Mouse (Mus musculus): ENCODE results near the gene Ifitm3. TPM values are rescaled to one million over a fixed set of nuclear protein-coding genes. Genes with fewer than 3 reads are reported as not detected.
"Not testable (repeated sequence)": the region's sequence is repeated elsewhere in the genome, so short reads cannot be mapped to it uniquely, and the experiment has no call there.

Ifitm3 gene
- total RNA-seq, 2 experiments from 2014 or later = 6.9 to 13.0 TPM

- no peak for DNase-seq (ENCODE audit: low spot score in 2 of 2)
These were observed 4.1 kb downstream of the Ifitm3 start for GRCm38 (mm10) chr7:141006446-141006845.

- no peak for DNase-seq (ENCODE audit: low spot score in 2 of 2)
These were observed 7.1 kb downstream of the Ifitm3 start for GRCm38 (mm10) chr7:141003248-141004010.

- no peak for DNase-seq (ENCODE audit: low spot score in 2 of 2)
These were observed 9.5 kb downstream of the Ifitm3 start for GRCm38 (mm10) chr7:141000881-141001708.

- DNase-seq (ENCODE audit: low spot score in 2 of 2) = no peak
These were observed 11.5 kb downstream of the Ifitm3 start for GRCm38 (mm10) chr7:140998853-140999700.

GRCm38 (mm10) chr7:140997817-140998216 is 12.8 kb downstream of the Ifitm3 start:
- no peak for DNase-seq (ENCODE audit: low spot score in 2 of 2)

GRCm38 (mm10) chr7:140991117-140991689 is 19.4 kb downstream of the Ifitm3 start:
- DNase-seq (ENCODE audit: low spot score in 2 of 2) = no peak

- no peak for DNase-seq (ENCODE audit: low spot score in 2 of 2)
These were observed 19.9 kb downstream of the Ifitm3 start for GRCm38 (mm10) chr7:140990622-140991021.

- no peak for DNase-seq (ENCODE audit: low spot score in 2 of 2)
These were observed 20.4 kb downstream of the Ifitm3 start for GRCm38 (mm10) chr7:140990185-140990584.

GRCm38 (mm10) chr7:140989022-140989421 is 21.5 kb downstream of the Ifitm3 start:
- no peak for DNase-seq (ENCODE audit: low spot score in 2 of 2)

GRCm38 (mm10) chr7:140987182-140988138 is 23.1 kb downstream of the Ifitm3 start:
- DNase-seq (ENCODE audit: low spot score in 2 of 2) = peak in 1 of 2 experiments; percentile 12

GRCm38 (mm10) chr7:140982971-140983370 is 27.6 kb downstream of the Ifitm3 start:
- no peak for DNase-seq (ENCODE audit: low spot score in 2 of 2)

GRCm38 (mm10) chr7:140981704-140982103 is 28.9 kb downstream of the Ifitm3 start:
- no peak for DNase-seq (ENCODE audit: low spot score in 2 of 2)

- DNase-seq (ENCODE audit: low spot score in 2 of 2) = not testable (repeated sequence)
These were observed 33.9 kb downstream of the Ifitm3 start for GRCm38 (mm10) chr7:140976720-140977119.

GRCm38 (mm10) chr7:140975465-140975864 is 35.1 kb downstream of the Ifitm3 start:
- no peak for DNase-seq (ENCODE audit: low spot score in 2 of 2)

GRCm38 (mm10) chr7:140974940-140975339 is 35.6 kb downstream of the Ifitm3 start:
- DNase-seq (ENCODE audit: low spot score in 2 of 2) = no peak

- DNase-seq (ENCODE audit: low spot score in 2 of 2) = no peak
These were observed 37.0 kb downstream of the Ifitm3 start for GRCm38 (mm10) chr7:140973396-140974165.

GRCm38 (mm10) chr7:140971479-140972171 is 38.9 kb downstream of the Ifitm3 start:
- no peak for DNase-seq (ENCODE audit: low spot score in 2 of 2)

- DNase-seq (ENCODE audit: low spot score in 2 of 2) = no peak
These were observed 39.6 kb downstream of the Ifitm3 start for GRCm38 (mm10) chr7:140970931-140971330.
